Mouse (Mus musculus) neural tube, embryonic 11.5 days (tissue): ENCODE results near the gene Acp7. TPM values are rescaled to one million over a fixed set of nuclear protein-coding genes. Genes with fewer than 3 reads are reported as not detected.

Experiments
- ATAC-seq: fragments of 200-750 bp; cut with Nextera tagmentation; 2 replicates; pipeline ENCODE4 v1.8.0; 2017; ENCODE audit warnings: moderate number of reproducible peaks, mild to moderate bottlenecking, moderate TSS enrichment, moderate library complexity; ENCODE audit not compliant: insufficient read depth, low FRiP score, low TSS enrichment
- DNase-seq: peaks from one replicate; pipeline ENCODE4 v3.0.0-alpha.2; 2015; ENCODE audit warnings: low spot score
- H3K27ac ChIP-seq: fragments of 300-500 bp; sonication (generic); 2 replicates; pipeline ENCODE4 v1.5.1; 2014; ENCODE audit warnings: low read depth, mild to moderate bottlenecking, low read length
- H3K27me3 ChIP-seq: fragments of 300-500 bp; sonication (generic); 2 replicates; pipeline ENCODE4 v1.6.1; 2014; ENCODE audit warnings: mild to moderate bottlenecking, low read length, mixed read lengths; ENCODE audit not compliant: control insufficient read depth, insufficient read depth
- H3K36me3 ChIP-seq: fragments of 300-500 bp; sonication (generic); 2 replicates; pipeline ENCODE4 v1.6.1; 2014; ENCODE audit warnings: mild to moderate bottlenecking, low read length, moderate library complexity, mixed read lengths; ENCODE audit not compliant: control insufficient read depth, insufficient read depth
- H3K4me1 ChIP-seq: fragments of 300-500 bp; sonication (generic); 2 replicates; pipeline ENCODE4 v1.6.1; 2014; ENCODE audit warnings: low read length, mixed read lengths; ENCODE audit not compliant: control insufficient read depth, insufficient read depth
- H3K4me2 ChIP-seq: fragments of 300-500 bp; sonication (generic); 2 replicates; pipeline ENCODE4 v1.6.1; 2014; ENCODE audit warnings: low read depth, mild to moderate bottlenecking, moderate library complexity
- H3K4me3 ChIP-seq: fragments of 300-500 bp; sonication (generic); 2 replicates; pipeline ENCODE4 v1.5.1; 2014; ENCODE audit warnings: low read depth, low read length
- H3K9ac ChIP-seq: fragments of 300-500 bp; sonication (generic); 2 replicates; pipeline ENCODE4 v1.6.1; 2014; ENCODE audit warnings: mild to moderate bottlenecking, low read length
- H3K9me3 ChIP-seq: fragments of 300-500 bp; sonication (generic); 2 replicates; pipeline ENCODE4 v1.6.1; 2016; ENCODE audit warnings: low read length; ENCODE audit not compliant: control insufficient read depth
- WGBS: fragments of 180-500 bp; shearing (Covaris S2); extraction: QIAGEN DNeasy Blood & Tissue Kit; methylation state at CpG from one replicate; pipeline ENCODE4 v1.1.7; 2014; 5-methylcytosine and 5-hydroxymethylcytosine counted together
- polyA plus RNA-seq: library from polyadenylated mRNA; unstranded; fragments of >200 nt; fragmentation: Nextera tagmentation; extraction: Ambion mirVana; gene quantifications from 2 replicates; pipeline ENCODE4 v1.2.1, GENCODE M21; 2014

Gene Acp7
- polyA plus RNA-seq, 1 experiment from 2014 or later = not detected

DNA sequence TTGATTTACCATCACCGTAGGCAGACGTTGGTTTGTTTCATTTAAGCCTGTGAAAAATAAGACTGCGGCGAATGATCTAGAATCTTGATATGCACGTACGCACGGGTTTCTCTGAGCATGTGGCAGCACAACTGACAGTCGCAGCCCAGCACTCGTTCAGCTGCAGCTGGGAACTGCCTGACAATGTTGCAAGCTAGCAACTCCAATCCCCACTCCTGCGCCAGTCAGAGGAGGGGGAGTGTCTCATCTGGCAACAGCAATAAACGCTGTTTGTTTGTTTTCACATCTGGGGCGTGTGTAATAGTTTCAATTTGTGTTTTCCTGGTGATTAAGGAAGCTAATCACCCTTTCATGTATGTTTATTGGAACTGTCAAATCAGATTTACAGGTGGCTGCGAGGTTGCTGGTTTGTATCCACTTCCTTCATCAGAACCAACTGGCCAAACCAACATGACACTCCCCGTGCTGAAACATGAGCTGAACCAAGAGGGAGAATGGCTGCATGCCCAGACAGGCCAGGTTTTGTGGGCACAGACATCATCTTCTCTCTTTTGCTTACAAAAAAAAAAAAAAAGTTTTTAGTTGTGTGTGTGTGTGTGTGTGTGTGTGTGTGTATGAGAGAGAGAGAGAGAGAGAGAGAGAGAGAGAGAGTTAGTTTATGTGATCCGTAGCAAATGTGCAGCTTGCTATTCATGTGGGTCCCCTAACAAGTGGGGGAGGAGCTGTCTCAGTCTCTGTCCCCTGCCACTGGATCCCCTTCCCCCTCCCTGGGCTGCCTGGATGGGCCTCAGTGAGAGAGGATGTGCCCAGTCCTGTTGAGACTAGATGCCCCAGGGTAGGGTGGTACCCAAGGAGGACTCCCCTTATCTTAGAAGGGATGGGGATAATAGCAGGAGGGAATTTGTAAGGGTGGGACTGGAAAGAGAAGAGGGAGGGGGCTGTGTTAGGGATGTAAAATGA lies 34.8 kb upstream of the Acp7 start:
- Histone ChIP-seq H3K4me1 (no peaks in the 10 kb centered on the region; the same call in 1 of the 2 replicates), H3K36me3 (no peaks in the 10 kb centered on the region), H3K9me3 (no peaks in the 10 kb centered on the region), H3K4me2 (0 out of 2 replicates have a peak overlapping the region, but pooled peaks have one; percentile 12), H3K27me3 (0 out of 2 replicates have a peak, but pooled peaks cover 2% of the 10 kb centered on the region), H3K4me3 (no peak overlapping the region), H3K27ac (no peak overlapping the region), H3K9ac (no peak overlapping the region)
- no peak for ATAC-seq
- no peak for DNase-seq
- 33% methylated on average over 15 of the region's 15 CpGs for WGBS

DNA sequence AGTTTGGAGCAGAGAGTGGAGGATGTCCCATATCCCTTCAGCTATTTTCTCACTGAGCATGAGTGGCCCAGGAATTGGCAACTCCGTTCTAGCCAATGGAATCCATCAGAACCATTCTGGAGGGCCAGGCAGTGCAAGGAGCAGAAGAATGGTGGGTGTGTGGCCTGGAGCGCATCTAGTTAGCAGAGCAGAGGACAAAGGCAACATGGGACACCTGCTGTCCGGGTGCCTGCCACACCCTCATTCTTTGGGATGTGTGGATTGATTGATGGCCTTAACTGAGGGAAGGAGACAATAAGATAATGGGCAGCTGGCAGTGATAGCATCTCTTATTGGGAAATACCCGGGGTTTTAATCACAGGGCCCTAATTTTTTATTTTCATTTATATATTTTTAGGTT lies 25.3 kb upstream of the Acp7 start:
- Histone ChIP-seq H3K4me2 (no peak overlapping the region), H3K4me3 (no peak overlapping the region), H3K36me3 (no peaks in the 10 kb centered on the region), H3K27ac (no peak overlapping the region), H3K4me1 (no peaks in the 10 kb centered on the region), H3K9me3 (no peaks in the 10 kb centered on the region), H3K27me3 (no peaks in the 10 kb centered on the region), H3K9ac (no peak overlapping the region)
- ATAC-seq (no peak), DNase-seq (no peak)
- WGBS = 45% methylated on average over 4 of the region's 4 CpGs

DNA sequence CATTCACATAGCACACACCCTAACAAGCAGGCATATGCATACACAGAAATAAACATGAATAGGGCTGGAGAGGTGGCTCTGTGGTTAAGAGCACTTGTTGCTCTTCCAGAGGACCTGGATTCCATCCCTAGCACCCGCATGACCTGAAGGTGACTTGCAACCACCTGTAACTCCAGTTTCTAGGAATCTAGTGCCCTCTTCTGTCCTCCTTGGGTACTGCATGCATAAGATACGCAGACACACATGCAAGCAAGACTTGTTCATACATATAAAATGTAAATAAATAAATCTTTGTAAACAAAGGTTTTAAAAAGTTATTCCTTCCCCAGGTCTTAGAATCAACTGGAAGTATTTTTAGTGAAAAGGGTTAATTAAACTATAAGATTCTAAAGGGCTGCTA lies 20.0 kb upstream of the Acp7 start:
- Histone ChIP-seq H3K9ac (no peak overlapping the region), H3K27ac (no peak overlapping the region), H3K36me3 (no peaks in the 10 kb centered on the region), H3K4me3 (no peak overlapping the region), H3K9me3 (no peaks in the 10 kb centered on the region), H3K27me3 (no peaks in the 10 kb centered on the region), H3K4me1 (no peaks in the 10 kb centered on the region), H3K4me2 (no peak overlapping the region)
- DNase-seq (no peak), ATAC-seq (no peak)
- WGBS = 91% methylated on average over 2 of the region's 2 CpGs

DNA sequence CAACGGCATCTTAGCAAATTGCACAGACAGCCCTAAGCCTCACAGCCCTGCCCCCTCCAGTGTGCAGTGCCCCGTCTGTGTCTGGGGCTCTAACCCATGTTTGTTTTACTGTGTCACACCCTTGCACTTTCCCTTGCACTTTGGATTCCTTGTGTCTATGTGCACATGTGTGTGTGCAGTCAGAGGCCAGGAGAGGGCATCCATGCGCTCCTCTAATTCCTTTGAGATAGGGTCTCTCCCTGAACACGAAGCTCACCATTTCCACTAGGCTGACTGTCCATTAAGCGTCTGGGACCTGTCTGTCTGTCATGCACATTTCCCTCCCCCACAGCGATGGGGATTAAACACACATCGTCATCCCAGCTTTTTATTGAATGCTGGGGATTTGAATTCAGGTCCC lies 15.9 kb upstream of the Acp7 start:
- Histone ChIP-seq H3K4me1 (no peaks in the 10 kb centered on the region), H3K27ac (no peak overlapping the region), H3K9ac (no peak overlapping the region), H3K36me3 (no peaks in the 10 kb centered on the region), H3K4me3 (no peak overlapping the region), H3K9me3 (no peaks in the 10 kb centered on the region), H3K4me2 (no peak overlapping the region), H3K27me3 (no peaks in the 10 kb centered on the region)
- DNase-seq (no peak), ATAC-seq (no peak)
- WGBS = 56% methylated on average over 7 of the region's 7 CpGs

DNA sequence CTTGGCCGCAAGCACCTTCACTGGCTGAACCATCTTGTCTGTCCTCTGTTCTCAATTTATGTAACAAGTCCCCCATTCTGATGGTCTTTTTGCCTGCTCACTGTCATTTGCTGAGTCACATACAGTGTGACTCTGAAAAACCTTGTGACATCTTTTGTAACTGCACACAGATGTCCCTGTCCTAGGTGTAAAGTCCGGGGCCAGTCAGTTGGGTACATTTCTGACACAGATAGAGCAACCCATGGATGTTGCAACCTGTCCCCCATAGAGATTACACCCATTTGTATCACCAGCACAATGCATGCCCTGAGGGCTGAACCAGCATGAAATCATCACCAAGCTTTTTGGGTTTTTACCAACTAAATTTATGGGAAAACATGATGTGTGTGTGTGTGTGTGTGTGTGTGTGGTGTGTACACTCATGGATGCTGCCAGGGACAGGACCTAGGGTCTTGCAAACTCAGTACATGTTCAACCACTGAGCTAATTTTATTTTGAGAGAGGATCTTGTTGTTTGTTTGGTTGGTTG lies 14.9 kb upstream of the Acp7 start:
- DNase-seq (no peak), ATAC-seq (no peak)

DNA sequence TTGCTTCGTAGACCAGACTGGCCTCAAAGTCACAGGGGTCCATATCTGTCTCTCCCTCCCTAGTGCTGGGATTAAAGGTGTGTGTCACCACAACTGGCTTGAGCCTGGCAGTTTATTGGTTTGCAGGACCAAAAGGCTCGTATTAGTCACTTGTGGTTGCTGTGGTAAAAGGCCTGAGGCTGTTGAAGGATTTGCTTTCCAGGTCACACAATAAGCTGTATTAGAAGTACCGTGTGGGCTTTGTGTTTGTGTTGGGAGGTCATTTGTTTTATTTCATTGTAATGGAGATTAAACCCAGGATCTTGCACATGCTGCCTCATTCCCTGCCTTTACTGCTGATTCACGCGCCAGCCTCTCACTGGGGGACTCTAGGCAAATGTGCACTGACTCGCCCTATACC lies 14.2 kb upstream of the Acp7 start:
- H3K27ac ChIP-seq = no peak overlapping the region
- 60% methylated on average over 6 of the region's 6 CpGs for WGBS
- no peak overlapping the region for H3K9ac ChIP-seq
- H3K4me2 ChIP-seq = no peak overlapping the region
- no peaks in the 10 kb centered on the region for H3K27me3 ChIP-seq
- H3K4me1 ChIP-seq = no peaks in the 10 kb centered on the region
- H3K4me3 ChIP-seq = no peak overlapping the region
- DNase-seq = no peak
- H3K36me3 ChIP-seq = no peaks in the 10 kb centered on the region
- H3K9me3 ChIP-seq = no peaks in the 10 kb centered on the region
- ATAC-seq = no peak

More for the DNA sequence above, 14.9 kb upstream of the Acp7 start:
- Histone ChIP-seq H3K9me3 (no peaks in the 10 kb centered on the region), H3K4me2 (no peak overlapping the region), H3K9ac (no peak overlapping the region), H3K27ac (no peak overlapping the region), H3K4me1 (no peaks in the 10 kb centered on the region), H3K27me3 (no peaks in the 10 kb centered on the region), H3K36me3 (no peaks in the 10 kb centered on the region), H3K4me3 (no peak overlapping the region)
- 86% methylated on average over 2 of the region's 2 CpGs for WGBS

DNA sequence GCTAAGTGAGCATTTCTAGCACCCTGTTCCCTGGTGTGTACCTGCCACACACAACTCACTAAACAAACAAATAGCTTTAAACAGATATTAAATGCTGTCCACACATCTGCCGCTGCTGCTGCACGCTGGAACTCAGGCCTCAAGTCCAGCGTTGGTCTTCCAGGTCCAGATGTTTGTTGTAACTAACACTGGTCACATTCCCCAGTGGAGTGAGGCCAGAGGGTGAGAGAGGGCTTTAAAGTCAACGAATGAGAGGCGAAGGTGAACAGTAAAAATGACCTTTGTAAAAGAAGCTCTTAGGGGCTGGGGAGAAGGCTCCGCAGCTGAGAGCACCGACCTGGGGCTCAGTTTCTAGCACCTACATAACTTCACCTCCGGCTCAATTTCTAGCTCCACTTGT lies 10.4 kb upstream of the Acp7 start:
- H3K4me1 ChIP-seq = no peaks in the 10 kb centered on the region
- no peak overlapping the region for H3K27ac ChIP-seq
- no peaks in the 10 kb centered on the region for H3K27me3 ChIP-seq
- H3K4me3 ChIP-seq = no peak overlapping the region
- ATAC-seq (no peak), DNase-seq (no peak)
- no peak overlapping the region for H3K4me2 ChIP-seq
- H3K9me3 ChIP-seq = no peaks in the 10 kb centered on the region
- H3K9ac ChIP-seq = no peak overlapping the region
- no peaks in the 10 kb centered on the region for H3K36me3 ChIP-seq
- WGBS = 75% methylated on average over 8 of the region's 8 CpGs

DNA sequence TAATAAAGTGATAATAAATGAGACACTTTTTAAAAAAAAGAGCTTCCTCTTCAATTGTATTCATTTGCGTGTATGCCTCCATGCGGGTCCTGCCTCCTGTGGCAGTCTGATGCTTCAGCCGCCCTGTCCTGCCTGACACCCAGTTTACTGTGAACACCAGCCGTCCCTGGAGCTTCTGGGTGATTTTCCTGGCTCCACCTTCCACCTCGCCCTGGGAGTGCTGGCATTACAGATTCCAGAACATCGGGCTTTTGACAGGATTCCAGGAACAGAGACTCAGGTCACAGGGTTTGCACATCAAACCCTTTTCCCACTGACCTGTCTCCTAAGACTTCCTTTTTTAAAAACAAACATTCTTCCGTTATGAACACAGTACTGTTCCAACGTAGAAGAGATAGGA lies 6.4 kb upstream of the Acp7 start:
- no peaks in the 10 kb centered on the region for H3K27me3 ChIP-seq
- 26% methylated on average over 8 of the region's 8 CpGs for WGBS
- H3K27ac ChIP-seq = no peak overlapping the region
- H3K4me3 ChIP-seq = no peak overlapping the region
- H3K9ac ChIP-seq = no peak overlapping the region
- no peaks in the 10 kb centered on the region for H3K9me3 ChIP-seq
- H3K36me3 ChIP-seq = no peaks in the 10 kb centered on the region
- H3K4me1 ChIP-seq = no peaks in the 10 kb centered on the region
- no peak overlapping the region for H3K4me2 ChIP-seq
- no peak for DNase-seq
- ATAC-seq = no peak

DNA sequence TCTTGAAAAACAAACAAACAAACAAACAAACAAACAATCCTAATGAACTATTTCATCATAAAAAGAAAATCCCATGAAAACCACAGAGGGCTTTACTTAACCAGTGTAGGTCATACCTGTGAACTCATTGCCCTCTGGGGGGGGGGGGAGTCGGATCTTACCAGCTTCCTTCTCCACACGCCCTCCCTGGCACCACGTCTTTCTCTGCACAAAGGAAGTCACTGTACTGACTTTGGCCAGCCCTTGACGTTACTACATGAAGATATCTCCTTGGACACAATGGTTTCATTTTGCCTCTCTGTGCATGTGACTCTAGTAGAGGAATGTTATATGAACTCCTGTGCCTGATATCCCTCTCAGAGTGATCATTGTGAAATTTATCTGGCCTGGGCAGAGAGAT lies 3.0 kb upstream of the Acp7 start:
- Histone ChIP-seq H3K4me1 (0 out of 2 replicates have a peak, but pooled peaks cover 5% of the 10 kb centered on the region), H3K9ac (no peak overlapping the region), H3K27me3 (peaks cover 25% of the 10 kb centered on the region), H3K36me3 (no peaks in the 10 kb centered on the region), H3K9me3 (no peaks in the 10 kb centered on the region), H3K4me2 (no peak overlapping the region), H3K4me3 (no peak overlapping the region), H3K27ac (no peak overlapping the region)
- DNase-seq (no peak), ATAC-seq (no peak)
- 75% methylated on average over 4 of the region's 4 CpGs for WGBS
